Mouse (Mus musculus) spleen, postnatal 4 days (tissue): ENCODE data around the gene Celsr3.

Experiments used
- DNase-seq, 2 experiments: peaks; one replicate each; pipeline ENCODE4 v3.0.0; 2022; ENCODE audit warnings: low spot score in 2 of 2

The Celsr3 gene

GRCm38 (mm10) chr9:108806831-108807230 is 19.3 kb upstream of the Celsr3 start:
- DNase-seq: peak in 1 of 2 experiments; percentile 61

GRCm38 (mm10) chr9:108807674-108808073 is 18.4 kb upstream of the Celsr3 start:
- peak in 1 of 2 experiments; percentile 35 for DNase-seq

- DNase-seq: peak; percentile 98 to 100
Measured at GRCm38 (mm10) chr9:108808163-108808665, 17.9 kb upstream of the Celsr3 start, which contains the start of gene Nckipsd. Gene Nckipsd, plus strand, starts transcription at chr9:108808368.

- DNase-seq: peak; percentile 14 to 66
Measured at GRCm38 (mm10) chr9:108809188-108809587, 16.9 kb upstream of the Celsr3 start.

GRCm38 (mm10) chr9:108809723-108810122 is 16.4 kb upstream of the Celsr3 start:
- DNase-seq: peak in 1 of 2 experiments; percentile 65

- peak in 1 of 2 experiments; percentile 60 for DNase-seq
Measured at GRCm38 (mm10) chr9:108810516-108810915, 15.6 kb upstream of the Celsr3 start.

- DNase-seq: no peak
Measured at GRCm38 (mm10) chr9:108815557-108815956, 10.6 kb upstream of the Celsr3 start.

GRCm38 (mm10) chr9:108819495-108819894 is 6.6 kb upstream of the Celsr3 start:
- DNase-seq: no peak

GRCm38 (mm10) chr9:108820077-108820476 is 6.0 kb upstream of the Celsr3 start:
- DNase-seq: no peak

GRCm38 (mm10) chr9:108824144-108824685 is 1.9 kb upstream of the Celsr3 start:
- no peak for DNase-seq

GRCm38 (mm10) chr9:108824755-108825413 is 1.2 kb upstream of the Celsr3 start:
- DNase-seq: no peak

- DNase-seq: peak; percentile 80 to 94
Measured at GRCm38 (mm10) chr9:108826700-108827340, 700 bp downstream of the Celsr3 start.

GRCm38 (mm10) chr9:108827454-108827853 is 1.3 kb downstream of the Celsr3 start:
- no peak for DNase-seq

GRCm38 (mm10) chr9:108827906-108828305 is 1.8 kb downstream of the Celsr3 start:
- no peak for DNase-seq

- no peak for DNase-seq
Measured at GRCm38 (mm10) chr9:108831637-108832036, 5.5 kb downstream of the Celsr3 start.

GRCm38 (mm10) chr9:108832390-108833108 is 6.4 kb downstream of the Celsr3 start:
- peak; percentile 85 to 87 for DNase-seq

- DNase-seq: no peak
Measured at GRCm38 (mm10) chr9:108842989-108843388, 16.9 kb downstream of the Celsr3 start.

- DNase-seq: no peak
Measured at GRCm38 (mm10) chr9:108845390-108845789, 19.3 kb downstream of the Celsr3 start.

- no peak for DNase-seq
Measured at GRCm38 (mm10) chr9:108847374-108847773, 21.3 kb downstream of the Celsr3 start.

- no peak for DNase-seq
Measured at GRCm38 (mm10) chr9:108848419-108848818, 22.3 kb downstream of the Celsr3 start.

GRCm38 (mm10) chr9:108852976-108853375 is 26.9 kb downstream of the Celsr3 start, which contains the start of gene Slc26a6:
Gene Slc26a6, plus strand, starts transcription at chr9:108853283.
- DNase-seq: no peak
